Mouse (Mus musculus) frontal cortex, postnatal 10 days (tissue): ENCODE data around the gene Necab2.
A peak's percentile ranks its signal among the peaks of the same experiment; 100 is the strongest.

Source experiments
- DNase-seq, 2 experiments: peaks; one replicate each; pipeline ENCODE4 v3.0.0; 2022; ENCODE audit warnings: low spot score in 2 of 2, mixed read lengths in 1 of 2

The Necab2 gene

GRCm38 (mm10) chr8:119446211-119446989 is at the start of gene Necab2:
Gene Necab2 (plus strand): TSS chr8:119446719.
- peak; percentile 79 to 85 for DNase-seq

DNA sequence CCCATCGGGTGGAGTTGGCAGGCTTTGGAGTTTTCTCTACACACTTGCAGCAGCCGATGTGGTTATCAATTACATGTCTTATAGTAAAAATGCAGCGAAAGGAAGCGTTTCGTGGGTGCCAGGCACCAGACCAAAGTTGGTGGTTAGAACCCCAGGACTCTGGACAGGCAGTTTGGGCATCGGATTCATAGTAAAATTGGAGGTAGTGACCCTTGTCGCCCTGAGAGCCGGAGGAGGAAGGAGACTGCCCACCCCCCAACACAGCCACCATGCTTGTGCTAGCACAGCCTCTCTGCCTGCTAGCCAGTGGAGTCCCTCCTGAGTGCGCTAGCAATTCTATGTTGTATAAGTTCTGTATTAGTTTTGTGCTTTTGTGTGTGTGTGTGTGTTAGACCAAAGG is 48.0 kb upstream of the Necab2 start:
- no peak for DNase-seq

GRCm38 (mm10) chr8:119399255-119399654 is 47.3 kb upstream of the Necab2 start:
- DNase-seq: no peak

GRCm38 (mm10) chr8:119400122-119400671 is 46.3 kb upstream of the Necab2 start:
- no peak for DNase-seq

DNA sequence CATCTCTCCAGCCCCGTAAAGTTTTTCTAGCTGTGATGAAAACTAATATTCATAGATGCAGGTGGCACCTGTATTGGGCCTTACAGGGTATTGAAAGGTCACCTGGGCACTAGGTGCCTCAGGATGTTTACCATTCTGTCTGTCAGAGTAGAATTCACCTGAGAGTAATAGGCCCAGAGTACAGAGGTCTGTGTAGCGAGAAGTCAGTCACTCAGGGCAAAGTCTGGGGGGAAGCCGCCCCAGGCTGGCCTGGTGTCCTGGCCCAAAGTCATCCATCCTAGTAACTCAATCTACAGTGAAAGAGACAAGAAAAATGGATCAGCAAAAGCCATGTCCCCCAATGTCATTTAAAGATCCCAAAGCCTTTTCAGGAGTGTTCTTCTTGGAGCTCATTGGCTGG is 45.6 kb upstream of the Necab2 start:
- DNase-seq: no peak

DNA sequence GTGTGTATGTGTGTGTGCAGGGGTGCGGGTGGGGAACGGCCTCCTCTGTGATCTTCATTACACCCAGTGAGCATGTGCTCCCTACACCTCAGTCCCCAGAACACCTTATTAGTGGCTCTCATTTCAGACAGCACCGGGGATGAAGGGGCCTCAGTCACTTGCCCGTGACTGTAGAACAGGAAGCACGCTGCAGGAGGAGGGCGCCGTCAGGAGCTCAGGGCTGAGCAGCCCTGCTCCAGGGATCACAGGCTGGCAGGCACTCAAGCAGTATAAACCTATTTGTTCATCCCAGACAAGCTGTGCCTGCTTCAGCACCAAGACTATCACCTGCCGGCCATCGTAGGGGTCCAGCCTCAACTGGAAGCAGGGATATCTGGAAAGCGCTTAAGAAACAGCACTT is 42.6 kb upstream of the Necab2 start:
- DNase-seq: no peak

- DNase-seq: no peak
Observed at GRCm38 (mm10) chr8:119404648-119405047, 41.9 kb upstream of the Necab2 start.

GRCm38 (mm10) chr8:119408311-119408710 is 38.2 kb upstream of the Necab2 start:
- no peak for DNase-seq

DNA sequence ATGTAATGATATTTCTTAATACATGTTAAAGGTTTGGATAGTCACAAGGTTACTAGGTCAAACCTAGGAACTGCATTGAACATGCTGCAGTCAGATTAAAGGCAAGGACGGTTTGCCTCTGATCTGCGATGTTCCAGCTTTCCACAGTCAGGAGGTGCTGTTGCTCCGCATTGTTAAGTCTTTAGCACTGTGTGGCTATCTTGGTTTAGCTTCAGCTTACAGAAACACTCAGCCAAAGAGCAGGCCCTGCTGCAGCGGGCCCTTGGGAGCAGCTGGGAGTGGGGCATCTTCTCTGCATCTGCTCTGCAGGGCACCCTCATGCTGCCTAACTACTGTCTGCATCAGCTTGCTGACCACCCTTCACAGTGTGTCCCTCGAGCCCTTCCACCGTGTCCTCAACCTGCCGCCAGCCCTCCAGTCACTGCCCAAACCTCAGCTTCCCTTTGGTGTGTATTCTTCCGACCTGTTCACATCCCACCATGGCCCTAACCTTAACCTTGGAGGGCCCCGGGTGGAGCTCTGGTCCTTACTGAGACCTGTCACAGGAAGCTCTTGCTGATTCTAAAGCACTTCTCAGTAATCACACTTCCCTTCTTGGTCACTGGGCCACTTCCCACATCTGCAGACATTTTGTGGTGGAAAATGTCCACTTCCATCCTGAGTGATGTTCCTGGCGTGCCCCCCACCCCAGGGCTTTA is 34.3 kb upstream of the Necab2 start:
- DNase-seq: no peak

DNA sequence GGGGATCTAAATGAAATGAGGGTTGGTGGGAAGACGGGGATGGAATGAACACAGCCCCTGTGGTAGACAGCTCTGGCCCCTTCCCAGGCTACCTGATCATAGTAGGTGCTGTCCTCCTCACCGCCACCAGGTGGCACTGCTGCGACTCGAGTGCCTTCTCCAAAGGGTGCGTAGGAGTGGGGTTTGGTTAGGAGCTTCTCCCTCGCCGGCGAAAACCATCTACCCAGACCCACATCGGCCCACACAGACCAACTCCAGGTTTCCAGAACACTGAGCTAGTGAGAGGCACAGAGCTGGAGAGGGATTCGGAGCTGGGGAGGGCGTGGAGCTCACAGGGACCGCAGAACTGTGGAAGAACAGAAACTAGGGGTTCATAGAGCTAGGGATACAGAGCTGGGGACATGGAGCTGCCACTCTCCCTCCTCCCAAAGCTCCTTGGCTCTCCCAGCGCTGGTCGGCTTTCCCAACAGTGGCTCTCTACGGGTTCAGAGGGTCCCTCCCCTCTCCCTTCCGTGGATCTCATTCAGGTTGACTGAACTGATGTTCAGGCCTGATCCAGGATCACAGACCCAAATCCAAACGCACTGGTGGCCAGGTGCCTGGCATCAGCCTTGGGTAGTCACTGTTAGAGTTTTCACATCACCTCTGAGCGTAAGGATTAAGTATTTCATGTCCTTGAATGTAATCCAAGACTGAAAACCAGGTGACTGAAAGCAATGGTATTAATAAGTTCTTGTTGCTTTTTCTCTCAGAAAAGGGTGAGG is 33.6 kb upstream of the Necab2 start:
- peak; percentile 65 to 76 for DNase-seq

DNA sequence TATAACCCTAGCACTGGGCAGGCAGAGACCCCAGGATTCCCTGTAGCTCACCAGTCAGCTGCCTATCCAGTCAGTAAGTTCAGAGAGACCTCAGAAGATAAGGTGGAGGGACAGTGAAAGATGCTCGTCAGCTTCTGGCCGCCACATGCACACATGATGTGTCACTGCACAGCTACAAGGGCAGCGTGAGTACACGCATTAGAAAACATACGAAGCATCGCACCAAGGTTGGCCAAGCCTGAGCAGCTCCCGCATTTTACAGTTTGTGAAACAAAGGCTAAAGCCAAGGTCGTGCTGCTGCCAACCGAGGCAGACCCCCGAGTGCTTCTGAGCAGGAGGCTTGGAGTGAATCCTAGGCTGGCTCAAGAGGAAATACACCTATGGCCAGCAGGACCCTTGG is 32.9 kb upstream of the Necab2 start:
- DNase-seq: no peak

DNA sequence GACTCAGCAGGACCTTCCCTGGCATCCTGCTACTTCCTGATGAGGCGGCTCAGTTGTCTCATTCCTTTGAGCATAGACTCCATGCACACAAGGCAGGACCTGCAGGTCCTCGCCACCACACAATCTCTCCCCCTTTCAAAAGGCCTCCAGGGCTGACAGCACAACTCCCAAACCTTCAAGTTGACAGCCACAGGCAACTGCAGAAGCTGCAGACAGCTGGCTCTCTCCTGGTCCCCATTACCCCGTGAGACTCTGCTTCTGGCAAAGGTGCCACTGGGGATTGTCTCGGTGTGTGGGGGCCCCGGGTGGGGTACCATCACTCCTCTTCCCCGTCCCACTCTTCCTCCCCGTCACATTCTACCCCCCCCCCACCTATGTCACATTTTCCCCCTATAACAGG is 26.2 kb upstream of the Necab2 start:
- no peak for DNase-seq

- no peak for DNase-seq
Observed at GRCm38 (mm10) chr8:119421603-119422122, 24.9 kb upstream of the Necab2 start.

DNA sequence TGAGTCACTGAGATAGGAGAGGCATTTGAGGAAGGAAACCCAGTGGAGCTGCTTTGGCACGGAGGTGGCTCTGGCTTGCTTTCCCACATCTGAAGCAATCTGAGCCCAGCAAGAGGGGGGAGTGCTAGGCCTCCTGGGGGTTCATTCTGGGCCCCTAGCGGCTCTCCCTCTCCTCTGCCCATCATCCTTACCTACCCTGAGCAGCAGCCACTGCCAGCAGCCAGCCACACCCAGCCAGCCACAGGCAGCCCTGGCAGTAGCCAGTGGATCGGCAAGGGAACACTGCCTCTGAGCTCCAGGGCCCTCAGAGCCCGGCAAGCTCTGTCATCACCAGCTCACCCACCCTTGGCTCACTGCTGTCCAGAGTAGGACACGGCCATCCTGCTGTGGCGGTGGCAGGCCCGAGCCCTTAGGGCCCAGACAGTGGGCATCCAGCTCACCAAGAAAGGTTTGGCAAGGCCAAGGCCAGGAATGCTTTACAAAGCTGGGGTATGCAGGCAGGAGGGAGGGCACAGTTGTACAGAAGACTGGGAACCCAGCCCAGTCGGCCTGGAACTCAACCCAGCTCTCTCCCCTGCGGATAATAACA is 24.3 kb upstream of the Necab2 start:
- no peak for DNase-seq

- DNase-seq: peak in 1 of 2 experiments; percentile 56
Observed at GRCm38 (mm10) chr8:119423631-119424141, 22.8 kb upstream of the Necab2 start.

- DNase-seq: no peak
Observed at GRCm38 (mm10) chr8:119424199-119424733, 22.3 kb upstream of the Necab2 start.

DNA sequence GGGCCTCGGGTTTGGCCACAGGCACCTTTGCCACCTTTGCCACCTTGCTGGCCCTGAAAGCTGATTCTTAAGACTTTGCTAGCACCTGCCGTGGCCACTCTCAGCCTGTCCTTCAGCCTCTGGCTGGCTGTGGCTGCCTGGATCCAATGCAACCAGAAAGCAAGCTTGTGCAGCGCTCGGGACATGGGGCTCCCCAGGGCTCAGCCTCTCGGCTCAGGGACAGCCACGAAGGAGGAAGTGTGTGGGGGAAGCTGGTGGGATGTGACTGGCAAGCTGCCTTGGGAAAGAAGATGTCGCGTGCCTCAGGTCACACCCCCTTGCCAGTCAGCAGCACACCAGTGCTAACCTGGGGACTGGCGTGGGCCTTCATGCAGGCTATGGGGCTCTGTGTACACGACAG is 21.8 kb upstream of the Necab2 start:
- DNase-seq: no peak

DNA sequence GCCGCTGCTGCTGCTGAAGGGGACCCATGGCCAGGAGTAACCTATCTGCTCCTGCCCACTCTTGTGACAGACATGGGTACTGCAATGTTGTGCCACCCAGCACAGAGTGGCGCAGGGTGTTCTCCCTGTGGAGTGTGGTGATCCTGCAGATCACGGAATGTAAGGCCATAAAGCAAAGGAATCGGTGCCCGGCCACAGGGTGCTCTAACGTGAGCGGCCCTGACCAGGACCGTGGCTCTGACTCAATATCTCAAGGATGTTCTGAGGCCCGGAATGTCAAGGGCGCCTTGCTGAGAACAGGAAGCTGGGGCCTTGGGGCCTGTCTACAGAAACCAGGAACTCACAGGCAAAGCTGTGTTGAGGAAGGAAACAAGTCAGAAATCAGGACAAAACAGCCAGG is 21.0 kb upstream of the Necab2 start:
- no peak for DNase-seq

DNA sequence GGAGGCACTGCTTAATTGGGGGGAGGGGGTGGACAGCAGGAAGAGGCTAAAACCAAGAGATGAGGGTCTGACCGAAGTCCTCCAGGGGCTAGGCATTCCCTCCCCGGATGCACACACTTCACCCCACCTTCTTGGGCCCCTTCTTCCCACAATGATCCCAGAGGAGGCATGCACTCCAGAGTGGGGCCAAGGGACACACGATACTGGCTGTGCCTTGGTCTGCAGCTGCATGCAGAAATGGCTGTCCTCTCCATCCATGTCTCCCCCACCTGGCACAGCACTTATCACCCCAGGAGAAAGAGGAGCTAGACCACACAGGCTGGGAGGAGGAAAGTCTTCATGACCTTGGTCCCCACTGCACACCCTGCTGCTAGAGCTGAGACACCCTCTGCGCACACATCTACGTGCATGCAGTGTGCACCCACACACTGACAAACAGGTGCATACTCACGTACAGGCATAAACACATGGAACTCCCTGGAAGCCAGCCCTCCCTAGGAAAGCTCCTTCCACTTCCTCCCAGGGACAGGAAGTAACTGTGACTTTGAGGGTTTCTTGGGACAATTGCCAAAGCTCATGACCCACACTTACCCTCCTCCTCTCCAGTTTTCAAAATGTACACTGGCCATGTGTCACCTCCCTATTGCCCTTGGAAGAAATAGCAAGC is 20.3 kb upstream of the Necab2 start:
- DNase-seq: no peak

DNA sequence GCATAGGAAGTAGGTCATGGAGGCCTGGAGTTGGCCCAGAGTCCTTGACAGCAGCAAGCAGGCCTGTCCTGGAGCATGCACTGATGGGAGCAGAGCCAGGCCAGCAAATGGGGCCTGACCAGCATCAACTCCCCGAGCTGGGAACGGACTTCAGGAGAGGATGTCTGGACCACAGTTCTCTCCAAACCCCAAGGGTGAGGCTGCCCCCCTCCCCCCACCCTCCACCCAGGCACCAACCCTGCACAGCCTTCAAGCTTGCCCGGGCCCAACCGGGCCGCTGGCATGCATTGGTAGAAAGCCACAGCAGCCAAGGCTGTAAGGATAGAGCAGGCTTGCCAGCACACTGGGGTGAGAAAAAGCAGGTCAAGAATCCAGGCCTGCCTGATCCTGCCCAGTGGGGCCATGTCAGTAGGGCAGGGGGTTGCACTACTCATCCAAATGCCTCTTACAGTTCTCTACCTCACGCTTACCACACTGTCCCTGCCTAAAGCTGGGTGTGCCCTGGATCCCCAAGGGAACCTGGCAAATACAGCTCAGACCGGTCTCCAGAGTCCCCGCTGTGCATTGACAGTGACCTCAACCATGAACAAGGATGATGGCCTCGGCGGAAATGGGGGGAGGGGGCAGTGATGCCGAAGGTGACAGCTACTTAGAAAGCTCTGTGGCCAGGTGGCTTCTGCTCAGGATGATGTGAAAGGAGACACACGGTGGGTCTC is 18.7 kb upstream of the Necab2 start:
- DNase-seq: no peak
